Mouse (Mus musculus) left cerebral cortex, adult 2 months (tissue): ENCODE measurements around the gene Fam155a. TPM values are rescaled to one million over a fixed set of nuclear protein-coding genes. Genes with fewer than 3 reads are reported as not detected.
"Not testable (repeated sequence)": the region's sequence is repeated elsewhere in the genome, so short reads cannot be mapped to it uniquely, and the experiment has no call there.

Experiments used
- DNase-seq, 2 experiments: peaks; one replicate each; pipeline ENCODE4 v3.0.0; 2021 to 2022; ENCODE audit warnings: low spot score in 2 of 2, mixed read lengths in 1 of 2; ENCODE audit errors: extremely low spot score in 1 of 2
- H3K27ac ChIP-seq: fragments of 200-600 bp; 2 replicates; pipeline ENCODE4 v1.8.1; 2022
- H3K4me3 ChIP-seq: fragments of 200-600 bp; 2 replicates; pipeline ENCODE4 v1.8.1; 2022
- CTCF ChIP-seq: fragments of 200-600 bp; IDR thresholded peaks from 2 replicates; pipeline ENCODE4 v1.8.1; 2022; ENCODE audit warnings: antibody characterized with exemption, mild to moderate bottlenecking, moderate library complexity
- intact Hi-C: fragments of 180-260 bp; cut with DNase I; formaldehyde crosslinking; loops from one replicate; pipeline ENCODE4 v1.15.1; 2025
- total RNA-seq, 2 experiments: library from RNA; stranded (reverse); gene quantifications; 2 replicates each; pipeline ENCODE4 v1.2.3; 2021

The Fam155a gene
- total RNA-seq, 2 experiments from 2014 or later = 118 to 119 TPM

DNA sequence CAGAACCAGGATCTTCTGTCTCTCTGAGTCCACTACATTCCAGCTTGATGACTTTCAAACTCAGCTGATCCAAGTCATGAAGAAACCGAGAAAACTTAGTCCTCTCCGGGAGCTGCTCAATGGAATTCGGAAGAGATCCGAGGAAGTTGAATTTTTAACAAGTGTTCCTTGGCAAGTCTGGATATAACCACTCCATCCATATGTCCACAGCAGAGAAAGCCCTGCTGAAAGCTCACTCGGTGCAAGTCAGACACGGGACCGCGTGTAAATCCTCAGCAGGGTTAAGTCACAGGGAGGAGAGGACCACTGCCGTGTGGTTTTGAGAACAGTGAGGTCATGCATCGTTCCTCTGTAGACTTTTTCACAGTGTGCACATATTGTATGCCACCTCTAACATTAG is 5.9 kb upstream of the Fam155a start:
- Histone ChIP-seq H3K4me3 (no peak overlapping the region), H3K27ac (no peak overlapping the region)
- TF ChIP-seq CTCF = no peak
- no peak for DNase-seq
- intact Hi-C loops = no loop called here

DNA sequence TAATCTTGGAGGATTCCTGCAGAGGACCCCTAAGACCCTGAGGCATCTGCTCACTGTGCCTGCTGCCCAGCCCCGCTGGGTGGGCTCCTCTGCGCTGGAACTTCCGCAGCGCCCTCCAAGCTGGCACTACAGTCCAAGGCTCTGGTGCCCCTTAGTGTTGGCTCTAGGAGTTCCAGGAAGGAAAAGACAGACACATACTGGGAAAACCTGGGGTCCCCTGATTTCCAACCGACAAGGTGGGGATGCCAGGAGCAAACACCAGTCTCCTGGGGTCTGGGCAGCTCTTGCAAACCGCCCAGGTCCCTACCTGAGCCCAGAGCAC is 1.5 kb upstream of the Fam155a start:
- TF ChIP-seq CTCF = peak; percentile 56
- DNase-seq = peak; percentile 33 to 39
- intact Hi-C loops = loop anchor here (2.0 to 5.0 kb wide), 4 partner anchors 38 to 546 kb away; no protein-coding TSS in a partner anchor
- H3K4me3 ChIP-seq = peak overlapping the region; percentile 78
- H3K27ac ChIP-seq = peak overlapping the region; percentile 94; the same call in 1 of the 2 replicates

- Histone ChIP-seq H3K27ac (peak overlapping the region; percentile 94), H3K4me3 (peak overlapping the region; percentile 78)
- intact Hi-C loops = loop anchor here (2.0 to 5.0 kb wide), 6 partner anchors 39 to 545 kb away; no protein-coding TSS in a partner anchor
- TF ChIP-seq CTCF = no peak
- DNase-seq = peak; percentile 56 to 61
Measured at GRCm38 (mm10) chr8:9771606-9772518, 901 bp upstream of the Fam155a start.

- TF ChIP-seq CTCF = no peak; the same call in 1 of the 2 replicates
- peak overlapping the region; percentile 78 for H3K4me3 ChIP-seq
- H3K27ac ChIP-seq = peak overlapping the region; percentile 94
- DNase-seq = peak; percentile 51 to 56
- intact Hi-C loops = loop anchor here (2.0 to 5.0 kb wide), 4 partner anchors 63 to 538 kb away; no protein-coding TSS in a partner anchor
Measured at GRCm38 (mm10) chr8:9770261-9770998, 531 bp downstream of the Fam155a start.

- intact Hi-C loops = no loop called here
- peak; percentile 14 to 19 for DNase-seq
- peak overlapping the region; percentile 94; the same call in 1 of the 2 replicates for H3K27ac ChIP-seq
Measured at GRCm38 (mm10) chr8:9769061-9769460, 1.9 kb downstream of the Fam155a start.

GRCm38 (mm10) chr8:9735169-9735568 is 35.8 kb downstream of the Fam155a start:
- H3K27ac ChIP-seq = no peak overlapping the region
- DNase-seq = no peak
- H3K4me3 ChIP-seq = no peak overlapping the region
- no peak for TF ChIP-seq CTCF
- intact Hi-C loops = no loop called here

More at GRCm38 (mm10) chr8:9769061-9769460, 1.9 kb downstream of the Fam155a start:
- TF ChIP-seq CTCF = no peak
- H3K4me3 ChIP-seq = peak overlapping the region; percentile 78

GRCm38 (mm10) chr8:9709791-9710190 is 61.2 kb downstream of the Fam155a start:
- Histone ChIP-seq H3K27ac (no peak overlapping the region), H3K4me3 (no peak overlapping the region)
- TF ChIP-seq CTCF = no peak
- intact Hi-C loops = loop anchor here (2.0 to 10.0 kb wide), 3 partner anchors 63 to 477 kb away; partner anchors contain the start of gene Fam155a
- no peak for DNase-seq

GRCm38 (mm10) chr8:9707433-9707832 is 63.5 kb downstream of the Fam155a start:
- intact Hi-C loops = loop anchor here (2.0 to 10.0 kb wide), 3 partner anchors 51 to 227 kb away; partner anchors contain the start of gene Fam155a
- Histone ChIP-seq H3K27ac (peak overlapping the region; percentile 30; the same call in 1 of the 2 replicates), H3K4me3 (no peak overlapping the region)
- TF ChIP-seq CTCF = no peak; the same call in 1 of the 2 replicates
- peak; percentile 58 to 73 for DNase-seq

- H3K27ac ChIP-seq = no peak overlapping the region
- intact Hi-C loops = no loop called here
- DNase-seq = no peak
- TF ChIP-seq CTCF = no peak
- H3K4me3 ChIP-seq = no peak overlapping the region
Measured at GRCm38 (mm10) chr8:9694794-9695193, 76.2 kb downstream of the Fam155a start.

DNA sequence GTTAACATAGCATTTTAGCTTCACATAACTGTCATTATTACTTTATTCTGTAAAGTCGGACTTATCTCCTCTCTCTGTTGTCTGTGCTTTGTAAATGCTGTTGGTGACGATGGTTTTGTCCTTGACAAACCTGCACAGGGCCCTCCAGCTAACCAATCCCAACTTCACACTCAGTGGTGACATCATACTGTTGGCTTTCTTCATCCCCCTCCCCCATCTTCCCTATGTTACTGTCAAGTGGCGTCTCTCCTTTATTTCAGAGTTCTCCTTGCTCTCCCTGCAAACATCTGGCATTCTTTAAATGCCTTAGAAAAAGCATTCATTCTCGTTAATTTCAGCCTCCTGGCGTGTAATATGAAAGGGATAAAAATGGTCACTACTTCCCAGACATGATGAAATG is 78.6 kb downstream of the Fam155a start:
- Histone ChIP-seq H3K27ac (no peak overlapping the region), H3K4me3 (no peak overlapping the region)
- TF ChIP-seq CTCF = no peak
- no peak for DNase-seq
- intact Hi-C loops = no loop called here

DNA sequence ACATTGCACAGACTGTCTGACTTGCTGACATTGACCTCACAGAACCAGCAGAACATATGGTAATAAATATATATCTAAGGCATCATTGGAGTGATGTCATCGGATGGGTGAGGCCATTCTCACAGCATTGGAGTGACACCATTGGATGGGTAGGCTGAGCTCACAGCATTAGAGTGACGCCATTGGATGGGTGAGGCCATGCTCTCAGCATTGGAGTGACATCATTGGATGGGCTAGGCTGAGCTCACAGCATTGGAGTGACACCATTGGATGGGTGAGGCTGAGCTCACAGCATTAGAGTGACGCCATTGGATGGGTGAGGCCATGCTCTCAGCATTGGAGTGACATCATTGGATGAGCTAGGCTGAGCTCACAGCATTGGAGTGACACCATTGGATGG is 110.9 kb downstream of the Fam155a start:
- H3K27ac ChIP-seq, intact Hi-C loops, DNase-seq, H3K4me3 ChIP-seq: not testable (repeated sequence)

GRCm38 (mm10) chr8:9656901-9657300 is 114.1 kb downstream of the Fam155a start:
- TF ChIP-seq CTCF = no peak
- H3K27ac ChIP-seq = no peak overlapping the region
- intact Hi-C loops = loop anchor here (2.0 kb wide), 2 partner anchors 50 to 274 kb away; no protein-coding TSS in a partner anchor
- DNase-seq = no peak
- no peak overlapping the region for H3K4me3 ChIP-seq
